Mouse (Mus musculus) lung, adult 2 months (tissue): ENCODE data around the gene Eci3. TPM values are rescaled to one million over a fixed set of nuclear protein-coding genes. Genes with fewer than 3 reads are reported as not detected.
"Not testable (repeated sequence)": the region's sequence is repeated elsewhere in the genome, so short reads cannot be mapped to it uniquely, and the experiment has no call there.

ENCODE experiments used
- DNase-seq: peaks from one replicate; pipeline ENCODE4 v3.0.0; 2022
- H3K4me1 ChIP-seq: fragments of 200-500 bp; 2 replicates; pipeline ENCODE4 v1.6.1; 2011; ENCODE audit warnings: low read length; ENCODE audit not compliant: control insufficient read depth, insufficient read depth
- H3K4me3 ChIP-seq: fragments of 200-500 bp; replicated peaks from 2 replicates; pipeline ENCODE3; 2011; ENCODE audit warnings: low read depth, mild to moderate bottlenecking, control low read depth, low read length; ENCODE audit errors: extremely low read depth
- CTCF ChIP-seq: fragments of 200-500 bp; IDR thresholded peaks from 2 replicates; pipeline ENCODE4 v1.5.1; 2011; ENCODE audit warnings: mild to moderate bottlenecking, low read length, control low read depth; ENCODE audit not compliant: insufficient read depth
- POLR2A ChIP-seq: fragments of 200-500 bp; IDR thresholded peaks from 2 replicates; pipeline ENCODE4 v1.6.1; 2011; ENCODE audit warnings: low read depth, mild to moderate bottlenecking, control low read depth, low read length, borderline replicate concordance; ENCODE audit errors: extremely low read depth
- WGBS: fragments of 180-500 bp; shearing (Covaris S2); methylation state at CpG from one replicate; pipeline ENCODE4 v1.1.7; 2018; 5-methylcytosine and 5-hydroxymethylcytosine counted together
- polyA plus RNA-seq: library from polyadenylated mRNA; depleted of rRNA; stranded (reverse); fragments of >200 nt; gene quantifications from 2 replicates; pipeline ENCODE4 v1.2.3, GENCODE M21; 2012; rRNA removed

The Eci3 gene
- polyA plus RNA-seq = not detected in 2 replicates

DNA sequence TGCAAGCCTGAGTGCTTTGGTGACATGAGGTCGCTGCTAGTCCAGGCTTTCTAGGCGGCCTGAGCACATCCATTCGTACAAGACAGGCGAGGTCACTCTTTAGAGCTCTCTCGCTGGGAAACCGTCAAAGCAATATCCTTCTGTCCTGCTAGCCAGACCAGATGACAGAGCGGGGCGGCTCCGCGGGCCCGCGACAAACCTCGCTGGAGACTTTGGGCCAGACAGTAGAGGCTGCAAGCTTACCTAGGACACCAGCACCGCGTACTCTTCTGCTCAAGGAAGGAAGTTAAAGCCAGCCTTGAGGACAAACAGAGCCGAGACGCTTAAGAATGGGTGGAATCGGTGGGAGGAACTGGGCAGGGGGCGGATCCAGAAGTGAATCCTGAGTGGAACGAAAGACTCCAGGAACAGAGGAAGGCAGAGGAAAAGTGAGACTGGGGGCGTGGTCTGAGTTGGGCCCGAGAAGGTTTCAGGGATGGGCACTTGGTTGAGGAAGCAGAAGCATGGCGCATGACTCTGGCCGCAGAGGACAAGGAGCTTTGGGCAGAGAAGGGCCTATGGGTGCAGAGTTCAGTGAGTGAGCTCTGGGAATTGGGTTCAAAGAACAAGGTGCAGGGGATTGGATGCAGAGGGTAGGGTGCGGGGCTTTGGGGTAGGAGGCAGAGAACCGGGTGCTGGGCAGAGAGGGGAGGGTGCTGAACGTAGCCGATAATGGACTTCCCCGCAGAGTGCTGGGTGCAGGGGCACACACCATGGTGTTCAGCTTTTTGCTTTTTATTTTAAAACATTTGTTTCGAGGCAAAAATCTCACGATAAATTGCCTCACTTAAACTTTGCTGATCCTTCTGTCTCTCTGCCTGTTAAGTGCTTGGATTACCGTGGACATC, at the start of gene Eci3:
Gene Eci3 (minus strand): TSS at position 300 of the 887 bp plus-strand sequence.
- peak; percentile 29 for DNase-seq
- no peaks in the 10 kb centered on the region for H3K4me1 ChIP-seq
- 3% methylated on average over 32 of the region's 32 CpGs for WGBS
- no peak for TF ChIP-seq CTCF
- TF ChIP-seq POLR2A = no peak
- H3K4me3 ChIP-seq = peak within 1 kb of the TSS; percentile 44

DNA sequence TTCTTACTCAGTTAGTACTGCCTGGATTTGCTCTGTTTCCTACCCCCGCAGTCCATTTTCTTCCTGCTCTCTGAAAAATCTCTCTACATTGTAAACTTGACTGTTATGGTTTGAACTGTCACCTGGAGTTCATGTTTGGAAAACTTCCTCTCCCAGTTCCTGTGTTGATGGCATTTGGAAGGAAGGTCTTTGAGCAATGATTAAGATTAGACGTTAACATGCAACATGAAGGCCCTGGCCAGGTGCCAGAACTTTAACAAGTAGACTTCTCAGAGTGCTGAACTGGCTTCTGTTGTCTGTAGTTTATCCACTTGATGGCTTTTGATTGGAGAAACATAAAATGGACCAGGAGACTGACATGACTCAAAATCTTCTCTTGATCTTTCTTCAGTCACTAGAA, 32.3 kb upstream of the Eci3 start:
- Histone ChIP-seq H3K4me1 (peaks cover 9% of the 10 kb centered on the region), H3K4me3 (no peak overlapping the region)
- DNase-seq = no peak
- TF ChIP-seq POLR2A = no peak
- WGBS = 47% methylated on average over 2 of the region's 2 CpGs

DNA sequence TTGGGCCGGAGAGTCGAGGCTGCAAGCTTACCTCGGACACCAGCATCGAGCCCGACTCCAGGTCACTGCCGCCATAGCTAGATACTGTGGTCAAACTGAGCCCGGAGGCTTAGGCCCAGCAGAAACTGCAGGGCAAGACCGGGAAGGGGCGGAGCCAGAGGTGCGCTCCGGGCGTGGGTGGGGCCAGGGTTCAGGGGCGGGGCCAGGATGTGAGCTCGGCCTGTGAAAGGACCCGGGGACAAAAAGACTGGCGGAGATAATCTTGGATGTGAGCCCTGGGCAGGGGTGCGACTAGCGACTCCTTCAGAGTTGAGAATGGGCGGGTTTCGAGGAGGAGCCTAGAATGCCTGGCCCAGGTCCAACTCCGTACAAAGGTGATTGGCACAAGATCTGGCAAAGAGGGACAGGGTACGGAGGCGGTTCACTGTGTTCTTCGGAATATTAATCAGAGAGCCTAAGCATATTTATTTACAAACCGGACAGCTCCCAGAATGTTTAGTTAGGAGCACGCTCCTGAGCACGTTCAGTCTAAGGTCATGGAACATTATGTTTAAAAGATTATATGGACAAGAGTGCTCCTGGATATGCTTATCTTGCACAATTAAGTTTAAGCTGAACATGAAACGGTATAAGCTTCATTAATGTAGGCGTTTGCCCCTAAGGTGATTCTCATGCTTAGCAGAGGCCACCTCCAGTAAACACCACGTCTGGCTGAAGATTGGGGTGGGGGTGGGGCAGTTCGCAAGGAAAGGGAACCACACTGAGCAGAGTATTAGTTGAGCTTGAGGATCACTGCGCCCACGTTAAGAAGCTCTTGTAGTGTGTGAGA, 30.6 kb upstream of the Eci3 start:
- Histone ChIP-seq H3K4me1 (peaks cover 9% of the 10 kb centered on the region), H3K4me3 (peak overlapping the region; percentile 71)
- TF ChIP-seq POLR2A (peak; percentile 79; the same call in 1 of the 2 replicates), CTCF (no peak)
- DNase-seq = peak; percentile 94
- 2% methylated on average over 33 of the region's 33 CpGs for WGBS

DNA sequence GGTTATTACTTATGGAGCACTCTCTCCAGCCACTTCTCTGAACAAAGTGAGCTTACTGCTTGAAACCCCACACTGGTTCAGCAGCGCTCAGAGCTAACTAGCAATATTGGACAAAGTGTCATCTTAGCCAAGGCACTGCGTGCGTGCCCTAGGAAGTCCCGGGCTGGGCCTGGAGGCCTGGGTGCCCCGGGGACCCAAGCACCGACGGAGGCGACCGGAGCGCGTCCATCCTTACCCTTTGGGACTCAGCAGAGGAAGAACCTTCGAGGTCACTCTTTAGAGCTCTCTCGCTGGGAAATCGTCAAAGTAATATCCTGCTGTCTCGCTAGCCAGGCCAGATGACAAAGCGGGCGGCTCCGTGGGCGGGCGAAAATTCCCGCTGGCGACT, 30.0 kb upstream of the Eci3 start:
- under 1% methylated on average over 22 of the region's 22 CpGs for WGBS
- Histone ChIP-seq H3K4me3 (peak overlapping the region; percentile 71), H3K4me1 (peaks cover 9% of the 10 kb centered on the region)
- TF ChIP-seq POLR2A (no peak), CTCF (no peak)
- DNase-seq = no peak

DNA sequence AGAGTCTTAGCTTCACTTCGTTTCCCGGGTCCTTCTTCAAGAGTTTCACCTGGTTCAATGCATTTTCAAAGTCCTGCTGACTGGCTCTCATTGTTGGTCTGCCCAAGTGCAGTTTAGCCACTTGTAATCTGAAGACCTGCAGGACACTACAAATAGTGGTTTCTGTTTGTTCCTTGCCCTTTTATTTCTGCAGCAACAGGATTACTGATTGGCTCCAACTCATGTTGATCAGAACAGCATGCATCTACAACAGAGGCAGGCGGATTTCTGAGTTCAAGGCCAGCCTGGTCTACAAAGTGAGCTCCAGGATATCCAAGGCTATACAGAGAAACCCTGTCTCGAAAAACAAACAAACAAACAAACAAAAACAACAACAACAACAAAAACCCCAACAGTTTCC, 29.5 kb upstream of the Eci3 start:
- no peak for DNase-seq
- TF ChIP-seq CTCF (no peak), POLR2A (no peak)
- WGBS = 58% methylated on average over 4 of the region's 4 CpGs
- peak overlapping the region; percentile 71 for H3K4me3 ChIP-seq
- H3K4me1 ChIP-seq = peaks cover 9% of the 10 kb centered on the region

DNA sequence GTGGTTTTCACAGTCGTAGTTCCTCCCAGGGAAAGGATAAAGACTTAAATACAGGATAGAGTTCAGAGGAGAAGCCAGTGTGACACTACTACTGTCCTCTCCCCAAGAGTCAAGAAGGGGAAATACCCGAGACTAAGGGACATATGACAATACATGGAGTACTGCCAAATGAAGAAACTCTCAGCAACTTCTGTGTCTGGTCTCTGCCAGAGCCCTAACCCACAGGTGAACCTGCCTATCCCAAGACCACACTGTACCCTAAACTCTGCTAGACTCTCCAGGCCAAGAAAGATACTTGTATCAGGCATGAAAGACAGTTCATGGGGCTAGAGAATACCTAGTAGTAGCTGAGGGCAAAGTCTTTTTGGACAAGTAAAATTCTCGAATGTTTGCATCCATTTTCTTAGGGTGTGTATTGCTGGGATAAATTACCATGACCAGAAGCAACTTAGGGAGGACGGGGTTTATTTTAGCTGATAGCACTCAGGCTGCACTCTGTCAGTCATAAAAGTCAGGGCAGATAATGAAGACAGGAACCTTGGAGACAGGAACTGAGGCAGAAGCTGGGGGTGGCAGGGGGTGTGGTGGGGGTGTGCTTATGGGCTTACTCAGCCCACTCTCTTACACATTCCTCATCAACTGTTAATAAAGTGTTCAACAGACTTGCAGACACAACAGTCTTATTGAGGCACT, 28.1 kb upstream of the Eci3 start:
- H3K4me1 ChIP-seq = peaks cover 9% of the 10 kb centered on the region
- WGBS = 68% methylated on average over 4 of the region's 4 CpGs
- no peak for TF ChIP-seq CTCF
- no peak for TF ChIP-seq POLR2A
- DNase-seq = no peak
- H3K4me3 ChIP-seq = no peak overlapping the region

DNA sequence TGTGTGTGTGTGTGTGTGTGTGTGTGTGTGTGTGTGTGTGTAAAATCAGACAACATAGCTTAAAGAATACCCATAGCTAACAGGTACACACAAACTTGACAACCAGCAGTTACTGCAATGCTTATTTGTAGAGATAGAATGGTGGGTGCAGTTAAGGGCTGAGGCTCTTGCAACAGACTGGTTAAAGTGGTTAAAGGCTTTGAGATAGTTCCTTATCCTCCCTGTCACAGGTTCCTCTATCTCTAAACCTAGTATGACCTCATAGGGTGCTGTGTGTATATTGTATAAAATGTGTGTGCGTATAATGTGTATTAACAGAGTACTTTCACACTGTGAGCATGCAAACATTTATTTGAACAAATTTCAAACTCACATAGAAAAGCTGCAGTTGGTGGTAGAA, 19.9 kb upstream of the Eci3 start:
- not testable (repeated sequence) for H3K4me3 ChIP-seq, H3K4me1 ChIP-seq, DNase-seq
- WGBS = 91% methylated on average over 1 of the region's 1 CpGs

DNA sequence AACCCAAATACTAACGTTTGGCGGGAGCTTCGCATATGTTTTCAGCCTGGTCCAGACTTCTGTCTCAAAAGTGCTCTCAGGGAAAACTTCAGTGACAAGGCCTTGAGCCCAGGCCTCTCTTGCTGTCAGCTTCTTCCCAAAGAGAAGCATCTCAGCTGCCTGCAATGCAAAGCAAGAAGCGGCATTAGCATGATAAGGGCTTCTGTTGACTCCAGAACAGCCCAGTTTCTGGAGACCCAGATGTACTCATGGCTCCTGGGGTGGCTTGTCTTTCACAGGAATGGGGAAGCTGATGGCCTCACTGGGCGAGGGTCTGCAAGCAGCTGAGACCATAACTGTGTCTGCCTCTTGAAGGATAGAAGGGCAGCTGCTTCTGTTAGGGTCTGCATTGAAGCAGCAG, 15.0 kb upstream of the Eci3 start:
- not testable (repeated sequence) for DNase-seq, H3K4me3 ChIP-seq, H3K4me1 ChIP-seq
- 81% methylated on average over 5 of the region's 5 CpGs for WGBS

DNA sequence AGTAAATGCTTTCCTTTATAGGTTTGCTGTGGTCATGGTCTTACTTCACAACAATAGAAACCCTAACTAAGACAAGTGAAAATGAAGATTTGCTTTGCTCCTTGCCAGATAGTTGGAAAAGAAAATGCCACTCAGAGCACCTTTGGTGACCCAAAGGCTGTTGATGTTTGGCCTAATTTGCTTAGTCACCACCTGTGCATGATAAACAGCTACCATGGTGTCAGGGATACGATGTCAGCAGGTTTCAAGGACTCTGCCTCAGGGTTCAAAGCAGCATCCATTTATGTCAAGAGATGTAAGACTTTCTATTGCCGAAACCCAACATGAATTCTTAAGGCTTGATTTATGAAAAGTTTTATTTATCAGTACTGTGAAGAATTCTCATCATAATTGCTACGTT, 13.8 kb upstream of the Eci3 start:
- no peak for DNase-seq
- H3K4me3 ChIP-seq = no peak overlapping the region
- no peak for TF ChIP-seq CTCF
- TF ChIP-seq POLR2A = no peak
- no peaks in the 10 kb centered on the region for H3K4me1 ChIP-seq
- 93% methylated on average over 3 of the region's 3 CpGs for WGBS

DNA sequence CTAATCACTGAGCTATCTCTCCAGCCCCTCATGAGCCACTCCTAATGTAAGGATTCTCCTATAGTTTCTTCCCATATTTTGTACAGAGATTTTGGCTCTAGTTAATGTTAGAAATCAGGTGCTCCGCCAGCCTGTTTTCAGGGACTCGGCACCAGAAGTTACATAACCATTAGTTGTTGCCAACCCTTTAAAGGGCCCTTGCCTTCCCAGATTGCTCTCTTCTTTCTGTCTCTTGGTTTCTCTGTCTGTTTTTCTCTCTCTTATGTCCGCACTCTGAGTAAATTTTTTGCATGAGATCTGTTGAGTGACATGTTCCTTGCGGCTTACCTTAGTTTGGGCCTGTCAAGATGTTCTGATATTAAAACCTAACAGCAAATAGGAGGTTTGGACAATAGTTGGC, 12.5 kb upstream of the Eci3 start:
- Histone ChIP-seq H3K4me3 (no peak overlapping the region), H3K4me1 (no peaks in the 10 kb centered on the region)
- WGBS = 73% methylated on average over 4 of the region's 4 CpGs
- DNase-seq = no peak
- TF ChIP-seq CTCF (no peak), POLR2A (no peak)
